Mouse (Mus musculus) cerebellum, postnatal 14 days (tissue): Measurements from ENCODE around the gene Begain.

ENCODE experiments used
- DNase-seq, 2 experiments: peaks; one replicate each; pipeline ENCODE4 v3.0.0; 2021; ENCODE audit warnings: mixed read lengths in 2 of 2

Begain gene

DNA sequence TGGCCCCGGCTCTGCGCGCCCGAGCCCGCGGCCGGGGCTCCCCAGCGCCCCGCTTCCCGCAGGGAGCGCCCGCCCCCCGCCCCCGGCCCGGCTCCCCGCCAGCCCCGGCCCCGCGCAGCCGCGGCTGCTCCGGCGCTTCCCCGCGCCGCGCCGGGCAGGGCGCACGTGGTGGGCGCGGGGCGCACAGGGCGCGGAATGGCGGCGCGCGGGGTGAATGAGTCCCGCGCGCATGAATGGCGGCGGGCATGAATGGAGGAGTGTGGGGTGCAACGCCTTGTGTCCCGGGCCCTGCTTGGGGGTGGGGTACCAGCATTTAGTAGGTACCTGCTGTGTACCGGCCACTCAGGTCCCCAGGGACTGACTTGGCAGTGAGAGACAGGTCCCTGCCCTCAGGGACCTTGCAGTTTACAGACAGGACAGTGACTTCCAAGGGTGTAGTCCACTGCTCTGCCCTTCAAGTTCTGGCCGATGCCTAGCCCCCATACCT, at the start of gene Begain:
TSS of gene Begain (minus strand) at position 51 of the 487 bp plus-strand sequence.
- DNase-seq = no peak

DNA sequence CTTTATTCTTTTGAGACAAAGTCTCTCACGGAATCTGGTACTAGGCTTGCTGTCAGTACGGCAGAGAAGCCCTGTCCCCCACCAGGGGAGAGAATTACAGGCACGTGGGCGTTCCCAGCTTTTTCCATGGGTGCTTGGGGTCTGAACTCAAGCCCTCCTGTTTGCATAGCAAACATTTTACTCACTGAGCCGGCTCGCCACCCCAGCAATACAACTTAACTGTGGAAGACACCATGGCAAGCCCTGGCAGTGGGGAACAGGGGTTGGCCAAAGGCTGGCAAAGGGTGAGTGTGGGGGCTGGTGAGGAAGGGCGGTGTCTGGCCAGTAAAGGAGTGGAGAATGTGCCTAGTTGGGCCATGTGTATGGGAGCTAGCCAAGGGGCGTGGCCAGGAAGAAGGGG, 47.7 kb upstream of the Begain start:
- no peak for DNase-seq

DNA sequence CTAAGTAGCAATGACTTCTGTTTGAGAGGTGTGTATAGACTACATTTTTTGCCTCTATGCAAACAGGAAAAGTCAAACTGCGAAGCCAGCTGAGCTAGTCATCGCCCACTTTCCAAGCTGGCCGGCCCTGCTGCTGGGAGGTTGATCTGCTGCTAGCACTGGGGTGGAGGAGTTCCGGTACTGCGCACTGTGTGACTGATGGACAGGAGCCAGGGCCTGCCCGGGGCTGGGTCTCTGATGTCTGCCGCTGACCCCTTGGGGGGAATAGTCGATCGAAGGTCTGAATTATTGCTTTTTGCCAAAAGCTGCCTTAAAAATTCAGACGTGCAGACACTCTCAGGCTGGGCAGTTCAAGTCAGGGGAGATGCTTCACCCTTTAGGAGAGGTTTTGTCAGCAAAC, 47.1 kb upstream of the Begain start:
- DNase-seq = no peak

DNA sequence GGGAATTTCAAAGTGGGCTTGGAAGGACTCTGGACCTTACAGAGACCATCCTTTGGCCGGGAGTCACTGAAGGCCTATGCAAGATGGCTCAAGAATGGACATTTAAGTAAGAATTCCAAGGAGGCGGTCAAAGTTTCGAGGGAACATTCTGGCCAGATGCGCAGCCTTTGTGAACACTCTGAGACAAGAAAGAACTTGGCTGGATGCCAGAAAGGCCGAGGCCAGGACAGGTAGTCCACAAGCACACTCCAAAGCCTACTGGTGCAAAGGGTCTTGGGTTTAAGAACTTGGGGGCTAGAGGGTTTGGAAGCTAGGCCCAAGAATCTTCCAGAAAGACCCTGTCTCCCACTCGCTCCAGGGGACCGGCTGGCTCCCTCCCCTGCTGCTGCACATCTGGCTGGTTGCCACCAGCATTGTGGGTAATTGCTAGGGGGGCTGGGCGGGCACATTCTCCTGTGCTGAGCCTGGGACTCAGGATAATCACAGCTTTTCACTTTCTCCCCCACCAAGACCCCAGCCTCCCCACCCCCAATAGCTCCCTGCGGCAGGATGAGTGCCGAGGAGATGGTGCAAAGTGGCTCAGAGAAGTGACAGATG, 45.1 kb upstream of the Begain start:
- peak in 1 of 2 experiments; percentile 38 for DNase-seq

DNA sequence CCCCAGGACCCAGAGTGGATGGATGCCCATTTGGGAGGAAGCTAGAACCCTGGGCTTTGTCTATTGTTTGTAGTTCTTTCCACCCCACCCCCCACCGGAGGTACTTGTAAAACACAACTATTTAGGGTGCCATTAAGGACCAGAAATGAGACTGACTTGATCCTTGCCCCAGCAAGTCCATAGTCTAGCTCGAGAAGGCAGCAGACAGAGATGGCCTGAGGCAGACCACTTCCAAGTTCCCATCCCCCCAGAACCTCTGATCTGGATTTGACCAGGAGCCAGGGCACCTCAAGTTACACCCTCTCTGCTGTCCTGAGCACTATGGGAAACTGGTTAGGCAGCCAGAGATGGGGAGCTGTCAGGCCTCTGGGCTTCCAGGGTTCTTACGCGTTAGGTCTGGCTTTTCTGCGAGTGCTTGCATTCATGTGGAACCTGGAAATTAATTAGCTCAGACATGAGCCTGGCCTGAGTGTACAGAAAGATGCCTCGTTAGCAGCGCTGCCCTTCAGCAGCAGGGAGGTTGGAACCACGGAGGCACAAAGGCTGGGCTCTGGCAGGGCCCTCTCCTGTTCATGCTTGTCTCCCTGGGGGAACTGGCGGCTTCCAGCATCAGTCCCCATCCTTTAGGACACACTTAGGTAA, 44.5 kb upstream of the Begain start:
- no peak for DNase-seq

DNA sequence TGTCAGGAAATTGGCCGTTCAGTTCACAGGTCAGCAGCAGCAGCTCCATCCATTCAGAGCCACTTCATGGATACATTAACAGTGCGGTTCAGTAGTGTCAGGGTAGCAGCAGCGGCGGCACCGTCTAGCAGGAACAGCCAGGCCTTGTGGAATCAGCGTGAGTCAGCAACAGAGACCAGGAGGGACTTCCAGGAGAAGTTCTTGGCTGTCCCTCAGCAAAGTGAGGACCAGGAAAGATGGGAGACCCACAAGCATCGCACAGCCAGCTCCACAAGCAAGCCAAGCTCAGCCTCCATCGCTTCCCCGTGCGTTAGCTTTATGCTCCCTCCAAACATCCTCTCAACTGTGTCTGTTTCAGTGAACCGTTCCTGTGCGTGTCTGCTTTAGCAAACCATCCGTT, 40.9 kb upstream of the Begain start:
- DNase-seq = no peak

DNA sequence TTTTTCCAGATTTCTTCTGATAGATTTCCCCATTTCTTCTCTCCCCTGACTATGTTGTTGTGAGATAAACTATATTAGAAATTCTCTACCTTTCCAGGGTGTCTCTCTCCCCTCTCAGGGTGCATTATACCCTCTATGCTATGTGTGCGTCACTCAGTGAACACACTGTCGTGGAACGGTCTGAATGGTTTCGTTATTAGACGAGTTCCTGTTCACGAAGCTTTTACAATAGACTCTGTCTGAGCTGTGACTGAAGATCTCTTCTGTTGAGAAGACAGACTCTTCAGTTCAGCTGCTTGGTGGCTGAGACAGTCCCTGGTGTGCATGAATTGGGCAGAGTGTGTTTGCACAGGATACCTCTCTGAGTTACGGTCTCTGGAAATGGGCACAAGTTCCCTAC, 32.4 kb upstream of the Begain start:
- no peak for DNase-seq

DNA sequence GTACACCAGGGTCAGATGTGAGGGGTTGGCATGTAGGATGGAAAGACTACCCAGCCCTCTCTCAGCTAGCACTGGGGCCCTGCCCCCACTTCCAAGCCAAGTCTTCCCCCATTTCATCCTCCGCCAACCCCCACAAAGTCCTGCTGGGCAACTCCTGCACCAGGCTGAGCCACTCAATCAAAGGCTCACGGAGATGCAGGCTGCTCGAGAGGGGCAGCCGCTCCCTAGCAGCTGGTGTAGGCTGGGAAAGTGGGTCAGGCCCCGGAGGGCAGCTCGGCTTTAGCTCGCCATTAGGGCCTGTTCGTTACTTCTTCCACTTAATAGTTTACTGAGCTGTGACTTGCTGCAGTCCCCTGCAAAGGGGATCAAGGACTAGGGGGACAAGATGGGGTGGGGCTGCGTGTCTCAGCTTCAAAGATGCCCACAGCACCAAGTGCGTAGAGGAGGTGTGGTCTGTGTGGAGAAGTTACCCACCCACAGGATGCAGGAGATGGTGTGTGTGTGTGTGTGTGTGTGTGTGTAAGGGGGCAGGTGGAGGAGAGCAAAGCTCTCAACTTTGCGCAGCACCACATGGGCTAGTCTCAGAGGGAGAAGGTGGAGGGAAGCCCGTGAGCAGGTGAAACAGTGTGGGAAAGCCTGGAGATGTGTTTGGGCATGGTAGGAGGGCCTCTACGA, 22.6 kb upstream of the Begain start:
- DNase-seq = no peak

DNA sequence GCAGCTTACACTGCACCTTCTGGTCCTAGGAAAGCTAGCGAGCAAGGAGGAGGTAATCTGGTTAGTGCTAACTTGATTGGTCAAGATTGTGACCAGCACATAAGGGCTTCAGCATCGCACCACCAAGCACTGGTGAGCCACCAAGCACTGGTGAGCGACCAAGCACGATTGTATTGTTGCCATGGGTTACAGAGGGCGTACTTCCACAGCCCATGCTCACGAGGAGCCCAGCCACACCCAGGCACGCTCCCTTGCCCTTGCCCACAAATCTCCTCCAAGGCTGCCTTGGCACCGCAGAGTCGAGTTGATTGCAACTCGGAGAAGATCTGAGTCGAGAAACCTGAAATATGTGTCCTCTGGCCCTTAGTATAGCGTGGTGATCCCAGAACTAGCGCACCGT, 22.0 kb upstream of the Begain start:
- no peak for DNase-seq

DNA sequence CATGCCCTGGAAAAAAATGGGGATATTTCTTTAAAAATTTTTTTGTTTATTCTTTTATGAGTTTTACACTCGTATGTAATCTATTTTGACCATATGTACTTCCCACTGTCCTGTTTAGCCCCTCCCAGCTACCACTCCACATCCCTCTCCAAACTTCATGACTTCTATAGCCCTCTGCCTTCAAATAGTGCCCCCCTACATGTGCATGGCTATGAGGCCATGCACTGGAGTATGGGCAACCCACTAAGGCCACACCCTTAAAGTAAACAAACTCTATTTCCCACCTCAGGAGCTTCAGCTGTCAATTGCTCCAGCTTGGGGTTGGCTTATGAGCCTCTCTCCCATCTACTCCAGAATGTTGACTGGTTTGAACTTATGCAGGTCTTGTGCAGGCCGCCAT, 18.1 kb upstream of the Begain start:
- DNase-seq = peak in 1 of 2 experiments; percentile 21

DNA sequence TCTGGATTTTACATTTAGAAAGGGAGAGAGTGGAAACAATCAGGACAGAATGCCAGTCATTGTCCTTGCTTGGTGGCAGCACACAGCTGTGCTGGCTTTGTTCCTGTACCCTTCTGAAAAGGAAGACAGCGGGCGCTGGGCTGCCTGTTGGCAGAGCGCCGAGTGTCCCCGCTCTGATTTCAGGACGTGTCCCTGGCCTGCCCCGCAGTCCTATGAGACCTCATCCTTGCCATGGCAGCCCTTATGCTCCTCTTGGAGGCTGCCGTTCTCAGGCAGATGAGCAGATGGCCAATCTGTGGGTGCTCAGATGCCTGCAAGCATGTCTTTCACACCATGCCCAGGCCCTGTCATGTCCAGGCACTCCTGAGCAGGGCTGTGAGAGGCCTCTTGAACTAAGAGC, 17.7 kb upstream of the Begain start:
- peak; percentile 83 to 90 for DNase-seq

DNA sequence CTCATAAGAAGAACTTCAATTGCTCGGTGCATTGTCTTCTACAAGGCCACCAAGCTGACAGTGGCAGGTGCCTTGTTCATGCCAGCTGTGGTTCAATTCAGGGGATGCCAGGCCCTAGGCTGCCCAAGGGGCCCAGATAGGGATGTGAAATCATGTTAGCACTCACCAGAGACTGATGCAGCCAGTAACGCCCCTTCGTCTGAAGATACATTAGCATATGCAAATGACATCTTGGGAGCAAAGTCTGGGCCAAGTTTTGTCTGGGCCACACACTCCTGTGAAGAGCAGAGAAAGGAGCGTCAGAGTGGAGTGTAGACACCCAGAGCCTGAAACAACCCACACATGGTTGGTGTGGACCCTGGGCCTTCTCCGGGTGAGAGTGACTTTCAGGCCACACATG, 17.0 kb upstream of the Begain start:
- DNase-seq = no peak

DNA sequence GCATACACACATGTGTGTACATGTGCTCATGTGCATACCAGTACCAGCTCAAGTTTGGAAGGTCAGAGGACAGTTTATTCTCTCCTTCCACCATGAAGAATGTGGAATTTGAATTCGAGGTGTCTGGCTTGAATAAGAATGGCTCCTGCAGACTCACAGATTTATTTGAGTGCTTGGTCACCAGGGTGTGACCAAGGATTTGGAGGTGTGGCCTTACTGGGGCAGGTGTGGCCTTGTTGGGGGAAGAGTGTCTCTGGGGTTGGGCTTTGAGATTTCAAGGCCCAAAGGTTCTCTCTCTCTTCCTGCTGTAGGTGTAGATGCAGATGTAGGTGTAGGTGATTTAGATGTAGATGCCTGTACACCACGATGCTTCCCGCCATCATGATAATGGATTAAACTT, 15.5 kb upstream of the Begain start:
- DNase-seq = no peak

DNA sequence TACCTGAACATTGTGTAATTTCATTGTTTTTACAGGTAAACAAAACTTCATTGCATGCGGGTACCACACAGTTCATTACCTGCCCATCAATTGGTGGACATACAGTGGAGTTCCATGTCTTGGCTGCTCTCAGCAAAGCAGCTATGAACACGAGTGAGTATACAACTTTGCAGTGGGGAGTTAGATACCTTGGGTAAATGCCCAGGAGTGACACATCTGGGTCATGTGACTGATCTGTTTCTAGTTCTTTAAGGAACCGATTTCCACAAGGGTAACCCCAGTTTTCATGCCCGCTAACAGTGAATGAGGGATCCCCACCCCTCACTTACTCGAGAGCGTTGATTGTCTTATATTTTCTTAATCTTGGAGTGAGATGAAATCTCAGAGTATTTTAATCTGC, 9.0 kb upstream of the Begain start:
- DNase-seq = no peak

DNA sequence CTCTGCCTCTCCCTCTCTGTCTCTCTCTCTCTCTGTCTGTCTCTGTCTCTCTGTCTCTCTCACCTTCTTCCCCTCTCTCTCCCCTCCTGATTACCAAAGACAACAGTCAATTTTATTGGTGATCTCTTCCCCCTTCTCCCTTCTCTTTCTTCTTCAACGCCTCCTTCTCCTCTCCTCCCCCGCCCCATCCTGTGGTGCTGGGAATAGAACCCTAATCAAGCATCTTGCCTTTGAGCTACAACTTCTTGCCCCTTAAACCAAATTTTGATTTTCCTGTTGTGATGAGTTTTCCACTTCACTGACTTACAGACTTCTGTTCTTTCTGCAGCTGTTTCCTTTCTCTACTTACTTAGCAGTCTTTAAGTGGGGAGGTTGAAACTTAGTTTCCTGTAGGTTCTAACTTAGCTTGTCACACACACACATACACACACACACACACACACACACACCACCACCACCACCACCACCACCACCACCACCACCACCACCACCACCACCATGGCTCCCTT, 6.8 kb upstream of the Begain start:
- DNase-seq = no peak

DNA sequence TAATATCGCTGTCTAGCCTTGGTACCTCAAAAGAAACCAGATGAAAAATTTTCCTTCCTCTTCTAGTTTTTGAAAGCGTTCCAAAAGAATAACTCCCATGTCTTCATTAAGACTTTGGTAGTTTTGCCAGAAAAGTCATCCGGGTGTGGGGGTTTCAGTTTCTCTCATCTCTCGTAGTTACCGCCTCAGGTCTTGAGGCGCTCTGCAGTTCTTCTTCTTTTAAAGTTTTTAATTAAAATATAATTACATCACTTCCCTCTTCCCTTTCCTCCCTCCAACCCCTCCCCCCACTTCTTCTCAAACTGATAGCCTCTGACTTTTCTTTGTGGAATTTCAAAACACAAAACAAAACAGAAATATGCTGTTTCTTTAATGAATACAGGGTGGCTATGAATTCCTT, 6.1 kb upstream of the Begain start:
- DNase-seq = no peak

DNA sequence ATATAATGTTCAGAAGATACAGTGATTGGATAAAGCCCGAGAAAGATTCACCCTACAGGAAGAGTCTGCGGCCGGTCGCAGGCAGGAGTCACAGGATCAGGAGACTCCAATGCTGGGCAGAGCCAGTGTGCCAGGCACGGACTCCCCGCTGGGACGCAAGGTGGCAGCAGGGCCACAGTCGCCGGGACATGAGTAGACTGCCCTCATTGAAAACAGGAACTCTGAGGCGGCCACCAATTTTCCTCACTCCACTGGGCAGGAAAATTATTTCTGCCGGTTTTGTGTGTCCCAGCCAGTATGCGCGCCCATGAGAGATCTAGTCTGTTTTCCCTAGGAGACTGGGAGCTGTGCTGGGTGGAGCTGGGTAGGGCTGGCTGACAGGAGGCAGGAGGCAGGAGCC, 3.2 kb upstream of the Begain start:
- DNase-seq = peak; percentile 76 to 82

DNA sequence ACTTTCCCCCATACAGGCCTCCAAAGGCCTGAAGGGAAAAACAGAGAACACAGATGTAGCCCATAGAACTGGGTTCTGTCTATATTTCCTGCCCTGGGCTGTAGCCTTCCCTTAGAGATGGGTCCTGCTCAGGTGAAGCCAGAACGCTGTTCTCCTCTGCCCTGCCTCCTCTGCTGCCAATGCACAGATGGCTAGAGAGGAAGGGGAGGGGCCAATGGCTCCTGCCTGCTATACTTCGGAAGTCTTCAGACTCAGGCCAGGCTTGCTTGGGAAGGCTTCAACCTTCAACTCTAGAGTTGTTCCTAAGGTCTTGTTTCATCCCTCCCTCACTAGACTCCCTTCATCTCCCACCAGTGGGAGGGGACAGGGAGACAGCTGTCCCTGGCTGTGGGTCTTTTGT, 1.7 kb upstream of the Begain start:
- peak in 1 of 2 experiments; percentile 60 for DNase-seq

DNA sequence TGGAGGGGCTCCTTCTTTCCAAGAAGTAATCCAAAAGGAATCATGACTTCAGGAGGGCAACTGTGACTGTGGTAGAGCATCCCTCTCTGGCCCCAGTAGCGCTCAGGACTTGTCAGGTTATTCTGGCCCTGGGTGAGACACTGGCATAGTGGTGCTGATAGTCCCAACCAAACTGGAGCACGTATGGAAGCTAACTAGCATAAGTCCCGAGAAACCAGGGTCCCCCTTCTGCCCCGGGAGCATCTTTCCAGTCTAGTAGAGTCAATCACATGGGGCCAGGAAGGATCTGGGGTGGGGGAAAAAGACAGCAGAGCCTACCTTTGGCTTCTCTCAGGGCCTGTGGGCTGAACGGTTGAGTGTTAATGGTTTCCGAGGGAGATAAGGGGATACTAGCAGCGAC, 721 bp upstream of the Begain start:
- DNase-seq = no peak

DNA sequence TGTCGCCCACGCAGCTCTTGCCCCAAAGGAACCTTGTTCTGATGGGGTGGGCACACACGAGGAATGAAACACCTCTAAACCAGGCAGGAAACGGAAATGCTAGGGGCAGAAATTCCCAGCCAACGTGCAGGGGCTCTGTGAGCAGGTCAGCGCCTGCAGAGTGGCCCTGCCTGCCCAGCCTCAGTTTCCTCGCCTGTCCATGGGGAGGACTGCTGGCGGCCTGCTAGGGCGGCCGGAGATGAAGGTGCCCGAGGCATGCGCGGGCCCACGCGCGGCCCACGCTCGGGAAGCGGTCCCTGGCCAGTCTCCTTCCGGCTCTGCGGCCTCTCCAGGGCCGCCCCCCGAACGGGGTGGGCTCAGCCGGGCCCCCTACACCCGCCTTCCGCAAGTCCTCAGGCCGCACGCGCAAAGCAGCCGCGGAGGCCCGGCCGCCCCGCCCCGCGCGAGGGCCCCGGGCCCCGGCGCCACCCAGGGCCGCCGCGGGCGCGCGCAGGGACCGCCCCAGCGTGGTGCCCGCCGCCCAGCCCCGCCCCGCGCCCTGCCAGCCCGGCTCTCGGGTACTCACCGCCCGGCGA, 369 bp downstream of the Begain start:
- no peak for DNase-seq

DNA sequence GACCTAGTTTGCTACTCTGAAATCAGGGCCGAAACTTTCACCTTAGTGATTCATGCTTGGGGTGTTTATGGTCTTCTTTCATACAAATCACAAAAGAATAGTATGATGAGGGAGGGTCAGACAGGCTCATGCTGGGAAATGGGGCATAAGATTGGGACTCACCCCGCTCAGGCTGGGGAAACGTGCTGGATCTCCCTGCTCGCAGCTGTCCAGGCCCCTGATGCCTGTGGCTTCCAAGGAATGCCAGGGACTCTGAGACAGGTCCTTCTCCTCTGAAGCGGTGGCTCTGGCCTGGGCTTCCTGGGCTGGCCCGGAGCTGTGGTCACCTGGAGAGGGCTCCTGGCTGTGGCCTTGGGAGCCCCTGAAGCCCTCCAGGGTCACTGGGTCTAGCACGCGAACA, 9.4 kb downstream of the Begain start:
- DNase-seq = no peak

DNA sequence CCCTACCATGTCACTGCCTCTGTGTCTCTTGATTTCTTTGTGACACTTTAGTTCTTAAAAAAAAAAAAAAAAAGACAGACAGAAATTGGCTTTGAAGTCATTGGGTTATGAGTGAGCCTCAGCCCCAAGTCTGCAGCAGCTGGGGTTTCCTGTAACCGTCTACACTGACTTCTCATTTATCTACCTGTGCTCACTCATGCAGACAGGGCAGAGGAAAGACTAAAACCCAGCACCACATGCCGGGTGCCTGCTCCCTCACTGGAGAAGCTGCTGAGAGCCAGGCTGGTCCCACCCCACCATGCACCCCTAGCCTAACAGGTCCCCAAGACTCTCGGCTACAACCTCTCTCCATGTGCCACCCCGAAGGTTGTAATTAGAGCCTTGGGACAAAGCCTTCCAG, 10.3 kb downstream of the Begain start:
- no peak for DNase-seq

DNA sequence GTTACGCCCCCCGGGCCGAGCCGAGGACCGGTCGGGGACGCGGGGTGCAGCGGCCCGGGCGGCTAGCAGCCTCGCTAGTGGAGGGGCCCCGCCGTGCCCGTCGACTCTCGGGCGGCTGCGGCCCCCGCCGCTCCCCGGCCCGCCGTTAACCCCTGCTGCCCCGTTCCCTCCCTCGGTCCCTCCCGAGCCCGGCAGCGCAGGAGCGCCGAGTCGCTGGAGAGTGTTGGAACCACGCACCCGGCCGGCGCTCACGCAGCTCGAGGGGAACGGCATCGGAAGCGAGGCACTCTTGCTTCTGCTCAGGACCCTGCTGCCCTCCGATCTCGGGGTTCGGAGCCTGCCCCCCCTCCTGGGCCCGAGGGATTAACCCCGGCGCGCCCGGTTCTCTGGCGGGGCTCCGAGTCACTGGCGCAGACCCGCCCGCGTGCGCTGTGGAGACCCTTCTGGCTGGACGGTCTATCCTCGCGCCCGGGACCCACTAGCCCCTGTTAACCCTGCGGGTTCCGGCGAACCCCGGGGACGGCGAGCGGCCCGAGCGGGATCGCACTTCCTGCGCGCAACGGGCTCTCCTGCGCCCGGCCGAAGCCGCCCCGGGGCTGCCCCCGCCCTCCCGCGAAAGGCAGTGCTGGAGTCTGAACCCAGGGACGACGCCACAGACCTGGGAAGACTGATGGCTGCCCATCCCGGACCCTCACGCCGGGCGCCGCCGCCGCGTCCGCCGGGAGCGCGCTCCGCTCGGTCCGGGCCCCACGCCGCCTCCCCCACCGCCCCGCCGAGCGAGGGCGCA, 14.8 kb downstream of the Begain start:
- no peak for DNase-seq
